Mouse (Mus musculus) neural tube, embryonic 11.5 days (tissue): Measurements from ENCODE around the gene Tm7sf3. TPM values are rescaled to one million over a fixed set of nuclear protein-coding genes. Genes with fewer than 3 reads are reported as not detected.

Source experiments
- ATAC-seq: fragments of 200-750 bp; cut with Nextera tagmentation; 2 replicates; pipeline ENCODE4 v1.8.0; 2017; ENCODE audit warnings: moderate number of reproducible peaks, mild to moderate bottlenecking, moderate TSS enrichment, moderate library complexity; ENCODE audit not compliant: insufficient read depth, low FRiP score, low TSS enrichment
- DNase-seq: peaks from one replicate; pipeline ENCODE4 v3.0.0-alpha.2; 2015; ENCODE audit warnings: low spot score
- H3K27ac ChIP-seq: fragments of 300-500 bp; sonication (generic); 2 replicates; pipeline ENCODE4 v1.5.1; 2014; ENCODE audit warnings: low read depth, mild to moderate bottlenecking, low read length
- H3K27me3 ChIP-seq: fragments of 300-500 bp; sonication (generic); 2 replicates; pipeline ENCODE4 v1.6.1; 2014; ENCODE audit warnings: mild to moderate bottlenecking, low read length, mixed read lengths; ENCODE audit not compliant: control insufficient read depth, insufficient read depth
- H3K36me3 ChIP-seq: fragments of 300-500 bp; sonication (generic); 2 replicates; pipeline ENCODE4 v1.6.1; 2014; ENCODE audit warnings: mild to moderate bottlenecking, low read length, moderate library complexity, mixed read lengths; ENCODE audit not compliant: control insufficient read depth, insufficient read depth
- H3K4me1 ChIP-seq: fragments of 300-500 bp; sonication (generic); 2 replicates; pipeline ENCODE4 v1.6.1; 2014; ENCODE audit warnings: low read length, mixed read lengths; ENCODE audit not compliant: control insufficient read depth, insufficient read depth
- H3K4me2 ChIP-seq: fragments of 300-500 bp; sonication (generic); 2 replicates; pipeline ENCODE4 v1.6.1; 2014; ENCODE audit warnings: low read depth, mild to moderate bottlenecking, moderate library complexity
- H3K4me3 ChIP-seq: fragments of 300-500 bp; sonication (generic); 2 replicates; pipeline ENCODE4 v1.5.1; 2014; ENCODE audit warnings: low read depth, low read length
- H3K9ac ChIP-seq: fragments of 300-500 bp; sonication (generic); 2 replicates; pipeline ENCODE4 v1.6.1; 2014; ENCODE audit warnings: mild to moderate bottlenecking, low read length
- H3K9me3 ChIP-seq: fragments of 300-500 bp; sonication (generic); 2 replicates; pipeline ENCODE4 v1.6.1; 2016; ENCODE audit warnings: low read length; ENCODE audit not compliant: control insufficient read depth
- WGBS: fragments of 180-500 bp; shearing (Covaris S2); extraction: QIAGEN DNeasy Blood & Tissue Kit; methylation state at CpG from one replicate; pipeline ENCODE4 v1.1.7; 2014; 5-methylcytosine and 5-hydroxymethylcytosine counted together
- polyA plus RNA-seq: library from polyadenylated mRNA; unstranded; fragments of >200 nt; fragmentation: Nextera tagmentation; extraction: Ambion mirVana; gene quantifications from 2 replicates; pipeline ENCODE4 v1.2.1, GENCODE M21; 2014

Tm7sf3 gene
- polyA plus RNA-seq, 1 experiment from 2014 or later = 26.7 TPM

DNA sequence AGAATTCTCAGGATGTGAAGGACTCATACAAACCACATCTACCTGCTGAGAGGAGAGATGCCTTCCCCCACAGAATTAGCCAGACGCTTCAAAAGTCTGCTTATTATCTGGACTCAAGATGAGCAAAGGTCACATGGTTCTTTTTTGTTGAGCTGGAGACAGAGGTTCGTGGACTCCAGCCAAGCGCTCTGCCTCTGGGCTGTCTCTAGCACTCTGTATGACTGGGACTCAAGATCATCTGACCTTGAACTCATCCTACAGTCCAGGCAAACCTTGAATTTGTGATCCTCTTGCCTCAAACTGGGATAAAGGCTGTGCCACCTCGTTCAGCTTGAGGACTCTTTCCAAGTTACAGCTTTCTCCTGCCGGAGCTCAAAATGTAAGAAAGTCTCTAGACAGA lies 21.5 kb upstream of the Tm7sf3 start:
- ATAC-seq (no peak), DNase-seq (no peak)
- 72% methylated on average over 5 of the region's 5 CpGs for WGBS
- Histone ChIP-seq H3K4me3 (no peak overlapping the region), H3K4me1 (no peaks in the 10 kb centered on the region), H3K9me3 (no peaks in the 10 kb centered on the region), H3K27ac (no peak overlapping the region), H3K27me3 (no peaks in the 10 kb centered on the region), H3K4me2 (no peak overlapping the region), H3K9ac (no peak overlapping the region), H3K36me3 (no peaks in the 10 kb centered on the region)

DNA sequence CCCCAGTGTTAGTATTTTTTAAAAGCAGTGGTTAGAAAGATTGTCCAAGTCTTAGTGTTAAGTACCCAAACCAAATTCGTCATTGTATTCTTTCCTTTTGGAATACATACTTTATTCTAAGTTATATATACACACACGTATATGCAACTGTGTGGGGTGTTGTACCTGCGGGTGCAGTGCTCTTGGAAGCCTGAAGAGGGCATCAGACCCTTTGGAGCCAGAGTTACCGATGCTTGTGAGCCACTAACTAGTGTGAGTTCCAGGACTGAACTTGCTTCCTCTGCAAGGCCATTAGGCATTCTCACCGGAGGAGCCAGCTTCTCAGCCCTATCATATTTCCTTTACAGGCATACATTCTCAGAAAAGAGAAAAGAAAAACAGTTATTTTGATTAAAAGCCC lies 20.1 kb upstream of the Tm7sf3 start:
- H3K4me2 ChIP-seq = no peak overlapping the region
- no peaks in the 10 kb centered on the region for H3K9me3 ChIP-seq
- no peak for ATAC-seq
- WGBS = 31% methylated on average over 5 of the region's 5 CpGs
- DNase-seq = peak; percentile 23
- no peaks in the 10 kb centered on the region for H3K27me3 ChIP-seq
- no peaks in the 10 kb centered on the region for H3K4me1 ChIP-seq
- no peak overlapping the region for H3K4me3 ChIP-seq
- no peaks in the 10 kb centered on the region for H3K36me3 ChIP-seq
- no peak overlapping the region for H3K27ac ChIP-seq
- H3K9ac ChIP-seq = no peak overlapping the region

DNA sequence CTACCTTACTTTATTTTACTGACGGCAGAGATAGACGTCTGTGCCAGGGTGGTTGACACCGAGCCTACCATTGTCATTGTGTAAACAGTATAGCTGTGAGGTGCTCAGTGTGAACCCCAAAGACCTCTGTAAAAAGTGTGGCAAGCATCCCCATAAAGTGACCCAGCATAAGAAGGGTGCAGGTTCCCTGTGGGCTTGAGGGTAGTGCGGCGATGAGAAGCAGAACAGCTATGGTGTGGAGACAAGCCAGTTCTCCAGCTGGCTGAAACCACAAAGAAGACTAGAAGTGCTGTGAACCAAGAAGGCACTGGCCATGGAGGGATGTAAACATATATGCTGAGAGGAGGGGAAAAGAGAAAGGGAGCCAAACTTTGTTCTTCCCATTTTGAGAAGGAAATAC lies 19.0 kb upstream of the Tm7sf3 start:
- Histone ChIP-seq H3K27ac (no peak overlapping the region), H3K36me3 (no peaks in the 10 kb centered on the region), H3K4me3 (no peak overlapping the region), H3K4me2 (no peak overlapping the region), H3K9ac (no peak overlapping the region), H3K27me3 (no peaks in the 10 kb centered on the region), H3K4me1 (no peaks in the 10 kb centered on the region), H3K9me3 (no peaks in the 10 kb centered on the region)
- no peak for ATAC-seq
- DNase-seq = no peak
- 87% methylated on average over 5 of the region's 5 CpGs for WGBS

DNA sequence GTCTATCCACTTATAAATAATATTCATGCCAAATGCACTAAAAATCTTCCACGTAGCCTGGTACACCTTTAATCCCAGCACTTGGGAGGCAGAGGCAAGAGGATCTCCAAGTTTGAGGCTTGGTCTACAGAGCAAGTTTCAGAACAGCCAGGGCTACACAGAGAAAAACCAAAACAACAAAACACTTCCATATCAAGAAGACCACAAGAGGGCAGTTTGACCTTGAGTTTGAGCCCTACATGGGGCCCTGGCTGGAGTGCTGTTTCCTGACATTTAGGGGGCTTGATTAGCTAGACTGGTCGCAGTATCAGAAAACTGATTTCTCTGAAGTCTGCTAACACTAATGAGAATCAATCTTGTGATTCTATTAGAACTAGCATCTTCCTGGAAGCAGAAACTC lies 18.0 kb upstream of the Tm7sf3 start:
- no peak overlapping the region for H3K4me2 ChIP-seq
- no peak overlapping the region for H3K27ac ChIP-seq
- no peak overlapping the region for H3K4me3 ChIP-seq
- no peak for ATAC-seq
- no peaks in the 10 kb centered on the region for H3K4me1 ChIP-seq
- no peak for DNase-seq
- 65% methylated on average over 2 of the region's 2 CpGs for WGBS
- no peaks in the 10 kb centered on the region for H3K27me3 ChIP-seq
- no peaks in the 10 kb centered on the region for H3K9me3 ChIP-seq
- no peak overlapping the region for H3K9ac ChIP-seq
- H3K36me3 ChIP-seq = no peaks in the 10 kb centered on the region

DNA sequence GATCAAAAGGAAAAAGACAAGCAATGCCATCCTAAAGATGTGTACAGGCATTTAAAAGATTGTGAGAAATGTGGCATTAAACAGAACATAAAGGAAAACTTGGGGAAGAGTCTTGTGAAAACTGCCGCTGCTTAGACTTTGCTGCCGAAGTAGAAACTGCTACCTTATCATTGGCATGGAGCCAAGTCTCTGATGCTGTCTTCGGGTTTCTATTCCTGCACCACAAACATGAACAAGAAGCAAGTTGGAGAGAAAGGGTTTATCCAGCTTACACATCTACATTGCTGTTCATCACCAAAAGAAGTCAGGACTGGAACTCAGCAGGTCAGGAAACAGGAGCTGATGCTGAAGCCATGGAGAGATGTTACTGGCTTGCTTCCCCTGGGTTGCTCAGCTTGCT lies 10.6 kb upstream of the Tm7sf3 start:
- H3K36me3 ChIP-seq = no peaks in the 10 kb centered on the region
- ATAC-seq = no peak

DNA sequence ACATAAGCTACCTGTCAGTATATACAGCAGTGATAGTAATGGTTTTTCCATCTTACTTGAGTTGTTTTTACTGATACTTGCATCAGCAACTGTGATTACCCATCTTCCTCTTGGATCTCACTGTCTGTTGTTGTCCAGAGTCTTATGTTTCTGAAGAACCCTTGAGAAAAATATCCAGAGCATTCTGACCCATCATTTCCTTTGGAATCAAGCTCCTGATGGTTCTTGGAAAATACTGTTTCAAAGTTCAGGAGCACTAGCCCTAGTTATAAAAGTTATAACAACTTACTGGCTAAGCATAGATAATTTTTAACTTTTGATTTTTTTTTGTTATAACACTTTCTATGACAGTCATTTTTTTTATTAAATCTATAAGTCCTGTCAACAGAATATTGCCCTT lies 8.8 kb upstream of the Tm7sf3 start:
- no peak for ATAC-seq
- no peak overlapping the region for H3K9ac ChIP-seq

More for the DNA sequence above, 10.6 kb upstream of the Tm7sf3 start:
- Histone ChIP-seq H3K27ac (no peak overlapping the region), H3K9ac (no peak overlapping the region), H3K4me3 (no peak overlapping the region), H3K9me3 (no peaks in the 10 kb centered on the region), H3K4me1 (no peaks in the 10 kb centered on the region), H3K4me2 (no peak overlapping the region), H3K27me3 (no peaks in the 10 kb centered on the region)
- DNase-seq = no peak
- 95% methylated on average over 3 of the region's 3 CpGs for WGBS

DNA sequence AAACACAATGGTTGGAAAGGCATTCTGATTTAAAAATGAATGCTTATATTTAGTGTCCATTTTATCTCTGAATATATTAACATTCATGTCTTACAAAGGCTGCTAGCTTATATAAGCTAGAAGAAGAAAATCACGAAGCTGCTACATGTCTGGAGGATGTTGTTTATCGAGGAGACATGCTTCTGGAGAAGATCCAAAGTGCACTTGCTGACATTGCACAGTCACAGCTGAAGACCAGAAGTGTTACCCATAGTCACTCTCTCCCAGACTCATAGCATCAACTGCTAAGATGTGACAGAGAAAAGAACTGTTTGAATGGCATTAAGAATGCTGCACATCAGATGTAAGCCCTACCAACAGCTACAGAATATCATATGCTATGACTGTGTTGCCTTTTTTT lies 7.4 kb upstream of the Tm7sf3 start:
- Histone ChIP-seq H3K27ac (no peak overlapping the region), H3K4me2 (no peak overlapping the region), H3K9me3 (no peaks in the 10 kb centered on the region), H3K9ac (no peak overlapping the region), H3K36me3 (no peaks in the 10 kb centered on the region), H3K4me1 (no peaks in the 10 kb centered on the region), H3K4me3 (no peak overlapping the region), H3K27me3 (no peaks in the 10 kb centered on the region)
- ATAC-seq (no peak), DNase-seq (no peak)
- 92% methylated on average over 2 of the region's 2 CpGs for WGBS

More for the DNA sequence above, 8.8 kb upstream of the Tm7sf3 start:
- no peaks in the 10 kb centered on the region for H3K9me3 ChIP-seq
- H3K4me1 ChIP-seq = no peaks in the 10 kb centered on the region
- H3K36me3 ChIP-seq = no peaks in the 10 kb centered on the region
- H3K4me2 ChIP-seq = no peak overlapping the region
- DNase-seq = no peak
- H3K27ac ChIP-seq = no peak overlapping the region
- H3K27me3 ChIP-seq = no peaks in the 10 kb centered on the region
- H3K4me3 ChIP-seq = no peak overlapping the region

DNA sequence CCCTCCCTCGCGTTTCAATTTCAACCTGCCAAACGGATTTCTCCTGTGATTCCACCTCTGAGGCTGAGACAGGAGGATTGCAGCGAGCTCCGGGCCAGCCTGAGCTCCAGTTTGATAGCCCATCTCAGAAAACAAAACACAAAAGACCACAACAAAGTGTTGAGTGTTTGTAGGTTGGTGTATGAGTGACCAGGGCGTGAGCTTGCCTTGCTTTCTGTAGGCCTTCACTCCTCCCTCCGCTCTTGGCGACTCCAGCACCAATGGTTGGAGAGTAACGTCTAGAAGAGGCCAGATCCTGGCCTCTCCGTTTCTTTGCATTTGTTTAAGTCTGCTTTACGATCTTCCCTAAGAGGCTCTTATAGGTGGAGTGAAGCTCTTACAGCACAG lies 553 bp upstream of the Tm7sf3 start:
- Histone ChIP-seq H3K27ac (no peak overlapping the region), H3K9me3 (no peaks in the 10 kb centered on the region), H3K4me3 (peak overlapping the region; percentile 83), H3K4me1 (peaks cover 4% of the 10 kb centered on the region; the same call in 1 of the 2 replicates), H3K4me2 (peak overlapping the region; percentile 75), H3K9ac (peak overlapping the region; percentile 86), H3K36me3 (no peaks in the 10 kb centered on the region), H3K27me3 (no peaks in the 10 kb centered on the region)
- 45% methylated on average over 11 of the region's 11 CpGs for WGBS
- ATAC-seq (no peak), DNase-seq (no peak)

DNA sequence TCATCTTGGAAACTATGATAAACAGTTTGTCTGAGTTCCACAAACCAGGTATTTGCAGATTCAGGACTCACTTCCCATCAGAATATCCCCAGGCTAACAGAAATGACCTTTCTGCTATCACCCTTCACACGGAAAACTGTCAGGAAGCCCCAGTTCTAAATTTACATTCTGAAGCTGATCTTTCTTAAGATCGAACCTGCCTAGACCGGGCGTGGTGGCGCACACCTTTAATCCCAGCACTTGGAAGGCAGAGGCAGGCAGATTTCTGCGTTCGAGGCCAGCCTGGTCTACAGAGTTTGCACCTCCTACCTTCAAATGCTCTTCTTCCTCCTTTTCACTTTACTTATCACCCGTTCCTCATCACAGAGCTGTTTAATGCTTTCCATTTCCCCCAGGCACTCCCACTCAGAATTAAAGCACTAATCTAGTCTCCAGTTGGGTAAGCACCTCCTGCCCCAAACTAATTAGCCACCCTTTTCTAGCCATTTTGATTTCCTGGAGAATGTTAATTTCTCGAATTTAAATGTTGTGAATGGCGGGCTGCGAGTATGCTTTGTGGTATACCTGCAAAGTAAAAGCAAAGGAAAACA lies 908 bp downstream of the Tm7sf3 start:
- WGBS = 65% methylated on average over 11 of the region's 11 CpGs
- Histone ChIP-seq H3K9me3 (no peaks in the 10 kb centered on the region), H3K27me3 (no peaks in the 10 kb centered on the region), H3K4me1 (peaks cover 4% of the 10 kb centered on the region; the same call in 1 of the 2 replicates), H3K27ac (no peak overlapping the region), H3K36me3 (no peaks in the 10 kb centered on the region), H3K9ac (peak overlapping the region; percentile 50), H3K4me2 (peak overlapping the region; percentile 33), H3K4me3 (peak overlapping the region; percentile 83)
- ATAC-seq (peak; percentile 1; the same call in 1 of the 2 replicates), DNase-seq (no peak)
